Mouse (Mus musculus): Measurements from ENCODE around the gene Ppp1r7. TPM values are rescaled to one million over a fixed set of nuclear protein-coding genes. Genes with fewer than 3 reads are reported as not detected.

Gene Ppp1r7
- total and polyA plus RNA-seq, 2 experiments = 2.0 to 3.0 TPM

- Histone ChIP-seq H3K4me3 (ENCODE audit: insufficient read depth, low read depth, low read length) (no peak overlapping the region), H3K27ac (replicated peaks; ENCODE audit: insufficient read depth, low read depth, low read length) (no peak overlapping the region), H3K36me3 (ENCODE audit: control insufficient read depth, insufficient read depth, low read length) (no peaks in the 10 kb centered on the region), H3K9ac (ENCODE audit: low read depth, low read length) (no peak overlapping the region), H3K4me1 (ENCODE audit: control insufficient read depth, insufficient read depth, low read length) (no peaks in the 10 kb centered on the region), H3K79me2 (ENCODE audit: control insufficient read depth, insufficient read depth, low read length) (no peaks in the 10 kb centered on the region), H3K27me3 (ENCODE audit: control insufficient read depth, insufficient read depth, low read length) (no peaks in the 10 kb centered on the region)
- no peak for DNase-seq (ENCODE audit: extremely low read depth, low read depth, low spot score)
- TF ChIP-seq CTCF (IDR thresholded peaks at IDR 0.05; ENCODE audit: low read depth, low read length) = no peak
- TF ChIP-seq POLR2A (IDR thresholded peaks at IDR 0.05; ENCODE audit: extremely low read depth, insufficient read depth, low read length) = no peak
- 92% methylated on average over 2 of the region's 2 CpGs for WGBS
These were observed 44.5 kb downstream of the Ppp1r7 start for GRCm38 (mm10) chr1:93387198-93387597.

GRCm38 (mm10) chr1:93388906-93389305, 46.3 kb downstream of the Ppp1r7 start:
- DNase-seq (ENCODE audit: extremely low read depth, low read depth, low spot score) = no peak
- TF ChIP-seq POLR2A (IDR thresholded peaks at IDR 0.05; ENCODE audit: extremely low read depth, insufficient read depth, low read length) (no peak), CTCF (IDR thresholded peaks at IDR 0.05; ENCODE audit: low read depth, low read length) (no peak)
- Histone ChIP-seq H3K79me2 (ENCODE audit: control insufficient read depth, insufficient read depth, low read length) (no peaks in the 10 kb centered on the region), H3K27ac (replicated peaks; ENCODE audit: insufficient read depth, low read depth, low read length) (no peak overlapping the region), H3K27me3 (ENCODE audit: control insufficient read depth, insufficient read depth, low read length) (no peaks in the 10 kb centered on the region), H3K36me3 (ENCODE audit: control insufficient read depth, insufficient read depth, low read length) (no peaks in the 10 kb centered on the region), H3K4me1 (ENCODE audit: control insufficient read depth, insufficient read depth, low read length) (no peaks in the 10 kb centered on the region), H3K4me3 (ENCODE audit: insufficient read depth, low read depth, low read length) (no peak overlapping the region), H3K9ac (ENCODE audit: low read depth, low read length) (no peak overlapping the region)
- WGBS = 91% methylated on average over 2 of the region's 2 CpGs

- TF ChIP-seq CTCF (IDR thresholded peaks at IDR 0.05; ENCODE audit: low read depth, low read length) = no peak
- no peak for TF ChIP-seq POLR2A (IDR thresholded peaks at IDR 0.05; ENCODE audit: extremely low read depth, insufficient read depth, low read length)
- Histone ChIP-seq H3K36me3 (ENCODE audit: control insufficient read depth, insufficient read depth, low read length) (peaks cover 1% of the 10 kb centered on the region), H3K27me3 (ENCODE audit: control insufficient read depth, insufficient read depth, low read length) (no peaks in the 10 kb centered on the region), H3K4me1 (ENCODE audit: control insufficient read depth, insufficient read depth, low read length) (no peaks in the 10 kb centered on the region), H3K4me3 (ENCODE audit: insufficient read depth, low read depth, low read length) (peak overlapping the region; percentile 56), H3K9ac (ENCODE audit: low read depth, low read length) (peak overlapping the region; percentile 30; the same call in 1 of the 2 replicates), H3K27ac (replicated peaks; ENCODE audit: insufficient read depth, low read depth, low read length) (no peak overlapping the region), H3K79me2 (ENCODE audit: control insufficient read depth, insufficient read depth, low read length) (no peaks in the 10 kb centered on the region)
- 14% methylated on average over 38 of the region's 38 CpGs for WGBS
- DNase-seq (ENCODE audit: extremely low read depth, low read depth, low spot score) = no peak
These were observed 58.8 kb downstream of the Ppp1r7 start for GRCm38 (mm10) chr1:93401191-93402052.

- WGBS = 80% methylated on average over 4 of the region's 4 CpGs
These were observed 60.7 kb downstream of the Ppp1r7 start for GRCm38 (mm10) chr1:93403403-93403802.

More at GRCm38 (mm10) chr1:93403403-93403802, 60.7 kb downstream of the Ppp1r7 start:
- H3K4me3 ChIP-seq (ENCODE audit: insufficient read depth, low read depth, low read length) = no peak overlapping the region
- no peak overlapping the region for H3K27ac ChIP-seq (replicated peaks; ENCODE audit: insufficient read depth, low read depth, low read length)
- H3K27me3 ChIP-seq (ENCODE audit: control insufficient read depth, insufficient read depth, low read length) = no peaks in the 10 kb centered on the region
- H3K79me2 ChIP-seq (ENCODE audit: control insufficient read depth, insufficient read depth, low read length) = no peaks in the 10 kb centered on the region
- no peaks in the 10 kb centered on the region for H3K4me1 ChIP-seq (ENCODE audit: control insufficient read depth, insufficient read depth, low read length)
- peaks cover 20% of the 10 kb centered on the region for H3K36me3 ChIP-seq (ENCODE audit: control insufficient read depth, insufficient read depth, low read length)
- no peak for DNase-seq (ENCODE audit: extremely low read depth, low read depth, low spot score)
- no peak overlapping the region for H3K9ac ChIP-seq (ENCODE audit: low read depth, low read length)
- TF ChIP-seq CTCF (IDR thresholded peaks at IDR 0.05; ENCODE audit: low read depth, low read length) = no peak
- TF ChIP-seq POLR2A (IDR thresholded peaks at IDR 0.05; ENCODE audit: extremely low read depth, insufficient read depth, low read length) = no peak

Other genes starting within 250 kb of the Ppp1r7 start
- 0.09 and 0.54 TPM in 2 replicates for gene Kif1a, start 240.9 kb upstream of the Ppp1r7 start, total RNA-seq (2014; rRNA removed)
- 0.09 and 0.11 TPM in 2 replicates for gene Kif1a, start 240.9 kb upstream of the Ppp1r7 start, polyA plus RNA-seq (2012; rRNA removed)
- gene Agxt, start 207.6 kb upstream of the Ppp1r7 start, total RNA-seq (2014; rRNA removed) = 394 and 587 TPM in 2 replicates
- 374 and 553 TPM in 2 replicates for gene Agxt, start 207.6 kb upstream of the Ppp1r7 start, polyA plus RNA-seq (2012; rRNA removed)
- gene 2310007B03Rik, start 181.9 kb upstream of the Ppp1r7 start, total RNA-seq (2014; rRNA removed) = 0.07 TPM in 1 of 2 replicates, not detected in the other
- 0.20 and 0.29 TPM in 2 replicates for gene 2310007B03Rik, start 181.9 kb upstream of the Ppp1r7 start, polyA plus RNA-seq (2012; rRNA removed)
- gene Crocc2, start 174.1 kb upstream of the Ppp1r7 start, total RNA-seq (2014; rRNA removed) = not detected in 2 replicates
- gene Crocc2, start 174.1 kb upstream of the Ppp1r7 start, polyA plus RNA-seq (2012; rRNA removed) = not detected in 2 replicates
- gene Sned1, start 107.0 kb upstream of the Ppp1r7 start, total RNA-seq (2014; rRNA removed) = 5.2 and 5.3 TPM in 2 replicates
- gene Sned1, start 107.0 kb upstream of the Ppp1r7 start, polyA plus RNA-seq (2012; rRNA removed) = 6.4 and 8.4 TPM in 2 replicates
- 24.6 and 27.4 TPM in 2 replicates for gene Mterf4, start 36.9 kb upstream of the Ppp1r7 start, total RNA-seq (2014; rRNA removed)
- 11.0 and 12.1 TPM in 2 replicates for gene Mterf4, start 36.9 kb upstream of the Ppp1r7 start, polyA plus RNA-seq (2012; rRNA removed)
- gene Pask, start 628 bp downstream of the Ppp1r7 start, total RNA-seq (2014; rRNA removed) = 0.18 and 0.47 TPM in 2 replicates
- gene Pask, start 628 bp downstream of the Ppp1r7 start, polyA plus RNA-seq (2012; rRNA removed) = 0.36 and 1.0 TPM in 2 replicates
- gene Ano7, start 31.1 kb downstream of the Ppp1r7 start, total RNA-seq (2014; rRNA removed) = not detected in 2 replicates
- gene Ano7, start 31.1 kb downstream of the Ppp1r7 start, polyA plus RNA-seq (2012; rRNA removed) = 0.02 and 0.10 TPM in 2 replicates
- 169 and 179 TPM in 2 replicates for gene Hdlbp, start 136.0 kb downstream of the Ppp1r7 start, total RNA-seq (2014; rRNA removed)
- 103 and 119 TPM in 2 replicates for gene Hdlbp, start 136.0 kb downstream of the Ppp1r7 start, polyA plus RNA-seq (2012; rRNA removed)
- 10.5 and 16.4 TPM in 2 replicates for gene Farp2, start 169.2 kb downstream of the Ppp1r7 start, total RNA-seq (2014; rRNA removed)
- gene Farp2, start 169.2 kb downstream of the Ppp1r7 start, polyA plus RNA-seq (2012; rRNA removed) = 9.2 and 10.5 TPM in 2 replicates